Comparison of ENCODE assay signal across 15 mouse cellular contexts in the genomic region with DNA sequence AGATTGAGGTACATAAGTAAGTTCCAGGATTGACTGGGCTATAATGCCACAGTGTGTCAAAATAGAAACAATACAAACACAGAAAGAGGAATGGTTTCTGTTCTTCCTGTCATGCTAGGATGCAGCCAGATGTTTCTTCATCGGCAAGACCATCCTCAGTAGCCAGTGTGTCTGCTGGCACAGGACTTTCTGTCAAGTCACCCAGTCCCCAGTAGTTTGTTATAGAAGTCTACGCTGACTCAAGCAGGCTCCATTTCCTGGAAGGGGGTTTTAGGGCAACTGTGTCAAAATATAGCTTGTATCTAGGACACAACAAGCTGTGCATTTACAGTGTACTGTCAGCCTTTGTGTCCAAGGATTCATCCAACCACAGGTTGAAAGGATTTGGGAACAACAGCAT.
"Had no signal": no experiment of that assay in that cellular context is flagged by ENCODE, and none has a peak within 500 bp of the region (broad histone marks: within the 10 kb centered on the region; RNA-seq: fewer than 3 reads in every experiment).

No protein-coding gene starts in this region.

- H3K9me3 ChIP-seq: liver, embryonic 13.5 days; liver, embryonic 15.5 days; lung, embryonic 15.5 days; megakaryocyte, embryonic 14.5 days; midbrain, embryonic 13.5 days; midbrain, embryonic 15.5 days; neural tube, embryonic 12.5 days had no signal

- H3K27ac ChIP-seq: liver, embryonic 13.5 days; liver, embryonic 15.5 days; lung, embryonic 15.5 days; macrophage; midbrain, embryonic 13.5 days; midbrain, embryonic 15.5 days; neural tube, embryonic 12.5 days had no signal

- H3K4me3 ChIP-seq: liver, embryonic 13.5 days; liver, embryonic 15.5 days; lung, embryonic 15.5 days; megakaryocyte, embryonic 14.5 days; midbrain, embryonic 13.5 days; midbrain, embryonic 15.5 days; neural tube, embryonic 12.5 days had no signal

- H3K27me3 ChIP-seq: liver, embryonic 13.5 days; liver, embryonic 15.5 days; lung, embryonic 15.5 days; midbrain, embryonic 13.5 days; midbrain, embryonic 15.5 days; neural tube, embryonic 12.5 days had no signal

- DNase-seq: liver, embryonic 13.5 days; liver, postnatal 0 days; lung, adult 2 months; lung, postnatal 14 days; lung, postnatal 36 days; right cerebral cortex, postnatal 14 days; thymus, postnatal 14 days; thymus, postnatal 36 days had no signal

- H3K4me1 ChIP-seq: liver, embryonic 13.5 days; liver, embryonic 15.5 days had no signal

- H3K36me3 ChIP-seq: liver, embryonic 13.5 days; liver, embryonic 15.5 days; lung, embryonic 15.5 days; midbrain, embryonic 13.5 days; midbrain, embryonic 15.5 days; neural tube, embryonic 12.5 days had no signal
